Mouse (Mus musculus) olfactory bulb, adult 2 months (tissue): ENCODE data around the gene Exoc4.

Source experiments
- CTCF ChIP-seq: fragments of 200-500 bp; IDR thresholded peaks from 2 replicates; pipeline ENCODE4 v1.5.1; 2012; ENCODE audit warnings: low read depth, mild to moderate bottlenecking, low read length, moderate library complexity; ENCODE audit not compliant: insufficient read depth
- POLR2A ChIP-seq: fragments of 200-500 bp; IDR thresholded peaks from 2 replicates; pipeline ENCODE4 v1.6.1; 2012; ENCODE audit warnings: mild to moderate bottlenecking, low read depth, low read length, moderate library complexity; ENCODE audit not compliant: insufficient read depth

GRCm38 (mm10) chr6:33613978-33614377 is 365.1 kb downstream of the Exoc4 start:
- TF ChIP-seq POLR2A (no peak), CTCF (no peak)
